Mouse (Mus musculus): ENCODE results near the gene Ascc1.
"Not testable (repeated sequence)": the region's sequence is repeated elsewhere in the genome, so short reads cannot be mapped to it uniquely, and the experiment has no call there.

Ascc1 gene

GRCm38 (mm10) chr10:59977715-59978343 lies 24.8 kb upstream of the Ascc1 start:
- no peak for DNase-seq

- DNase-seq, result no peak
Observed at GRCm38 (mm10) chr10:59978401-59978800, 24.2 kb upstream of the Ascc1 start.

- no peak for DNase-seq
Observed at GRCm38 (mm10) chr10:59978873-59979743, 23.5 kb upstream of the Ascc1 start.

- DNase-seq, result no peak
Observed at GRCm38 (mm10) chr10:59980815-59981244, 21.8 kb upstream of the Ascc1 start.

- DNase-seq, result no peak
Observed at GRCm38 (mm10) chr10:59981336-59981735, 21.3 kb upstream of the Ascc1 start.

- no peak for DNase-seq
Observed at GRCm38 (mm10) chr10:59981792-59982191, 20.8 kb upstream of the Ascc1 start.

- no peak for DNase-seq
Observed at GRCm38 (mm10) chr10:59982379-59982873, 20.2 kb upstream of the Ascc1 start.

- DNase-seq, result no peak
Observed at GRCm38 (mm10) chr10:59988036-59988435, 14.6 kb upstream of the Ascc1 start.

- no peak for DNase-seq
Observed at GRCm38 (mm10) chr10:59990393-59990792, 12.2 kb upstream of the Ascc1 start.

GRCm38 (mm10) chr10:59991262-59991880 lies 11.2 kb upstream of the Ascc1 start:
- DNase-seq, result no peak

GRCm38 (mm10) chr10:59992024-59992423 lies 10.6 kb upstream of the Ascc1 start:
- no peak for DNase-seq

- DNase-seq, result not testable (repeated sequence)
Observed at GRCm38 (mm10) chr10:59993813-59994212, 8.8 kb upstream of the Ascc1 start.

- no peak for DNase-seq
Observed at GRCm38 (mm10) chr10:59995889-59996288, 6.7 kb upstream of the Ascc1 start.

GRCm38 (mm10) chr10:59997591-59997990 lies 5.0 kb upstream of the Ascc1 start:
- no peak for DNase-seq

GRCm38 (mm10) chr10:59999057-59999456 lies 3.5 kb upstream of the Ascc1 start:
- DNase-seq, result no peak

- not testable (repeated sequence) for DNase-seq
Observed at GRCm38 (mm10) chr10:60001663-60002062, 942 bp upstream of the Ascc1 start.

- no peak for DNase-seq
Observed at GRCm38 (mm10) chr10:60002203-60002602, 402 bp upstream of the Ascc1 start.

- DNase-seq, result no peak
Observed at GRCm38 (mm10) chr10:60003213-60003752, 678 bp downstream of the Ascc1 start.

GRCm38 (mm10) chr10:60003847-60004246 lies 1.2 kb downstream of the Ascc1 start:
- DNase-seq, result no peak

GRCm38 (mm10) chr10:60005264-60005663 lies 2.7 kb downstream of the Ascc1 start:
- no peak for DNase-seq

- DNase-seq, result no peak
Observed at GRCm38 (mm10) chr10:60009115-60009514, 6.5 kb downstream of the Ascc1 start.

GRCm38 (mm10) chr10:60016223-60016622 lies 13.6 kb downstream of the Ascc1 start:
- no peak for DNase-seq

GRCm38 (mm10) chr10:60019299-60019698 lies 16.7 kb downstream of the Ascc1 start:
- DNase-seq, result no peak

All from right cerebral cortex, postnatal 25 days (tissue).